Mouse (Mus musculus) testis, adult 2 months (tissue): ENCODE results near the gene Trim7. TPM values are rescaled to one million over a fixed set of nuclear protein-coding genes. Genes with fewer than 3 reads are reported as not detected.
A peak's percentile ranks its signal among the peaks of the same experiment; 100 is the strongest.

Experiments used
- H3K27ac ChIP-seq: fragments of 200-500 bp; 2 replicates; pipeline ENCODE4 v1.5.1; 2012; ENCODE audit warnings: low read depth, low read length; ENCODE audit not compliant: control insufficient read depth, insufficient read depth
- H3K27me3 ChIP-seq: fragments of 200-500 bp; 2 replicates; pipeline ENCODE4 v1.6.1; 2012; ENCODE audit warnings: mild to moderate bottlenecking, low read length, moderate library complexity; ENCODE audit not compliant: control insufficient read depth, insufficient read depth
- H3K36me3 ChIP-seq: fragments of 200-500 bp; 2 replicates; pipeline ENCODE4 v1.6.1; 2012; ENCODE audit warnings: mild to moderate bottlenecking, low read length; ENCODE audit not compliant: control insufficient read depth, insufficient read depth
- H3K4me1 ChIP-seq: fragments of 200-500 bp; 2 replicates; pipeline ENCODE4 v1.6.1; 2012; ENCODE audit warnings: low read length; ENCODE audit not compliant: control insufficient read depth, insufficient read depth
- H3K4me3 ChIP-seq: fragments of 200-500 bp; 2 replicates; pipeline ENCODE4 v1.5.1; 2012; ENCODE audit warnings: low read depth, mild to moderate bottlenecking, low read length, moderate library complexity, mixed read lengths; ENCODE audit not compliant: control insufficient read depth
- CTCF ChIP-seq: fragments of 200-500 bp; IDR thresholded peaks from 2 replicates; pipeline ENCODE4 v1.5.1; 2012; ENCODE audit warnings: low read depth, mild to moderate bottlenecking, inconsistent platforms, low read length, moderate library complexity; ENCODE audit not compliant: control insufficient read depth, insufficient read depth, insufficient replicate concordance
- POLR2A ChIP-seq: fragments of 200-500 bp; IDR thresholded peaks from 2 replicates; pipeline ENCODE4 v1.6.1; 2012; ENCODE audit warnings: low read depth, mild to moderate bottlenecking, inconsistent platforms, low read length, moderate library complexity; ENCODE audit not compliant: control insufficient read depth
- polyA plus RNA-seq: library from polyadenylated mRNA; depleted of rRNA; stranded (reverse); fragments of >200 nt; gene quantifications from 2 replicates; pipeline ENCODE4 v1.2.3, GENCODE M21; 2012

Gene Trim7
- polyA plus RNA-seq, 1 experiment: 18.3 TPM

DNA sequence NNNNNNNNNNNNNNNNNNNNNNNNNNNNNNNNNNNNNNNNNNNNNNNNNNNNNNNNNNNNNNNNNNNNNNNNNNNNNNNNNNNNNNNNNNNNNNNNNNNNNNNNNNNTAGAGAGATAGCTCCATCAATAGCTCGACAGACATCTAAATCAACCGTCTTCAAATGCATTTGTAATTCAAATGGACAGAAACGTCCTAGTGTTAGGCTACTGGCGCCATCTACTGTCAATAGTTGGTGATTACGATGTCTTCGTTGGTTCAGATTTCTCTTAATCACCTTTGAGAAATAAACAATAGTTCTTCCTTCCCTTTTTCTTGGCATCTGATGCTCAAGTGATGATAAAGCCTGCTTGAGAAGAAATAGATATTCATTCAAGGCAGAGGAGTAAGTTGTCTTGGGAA is 33.1 kb downstream of the Trim7 start:
- H3K27ac ChIP-seq: no peak overlapping the region
- H3K36me3 ChIP-seq: no peaks in the 10 kb centered on the region
- no peaks in the 10 kb centered on the region for H3K27me3 ChIP-seq
- TF ChIP-seq POLR2A (no peak), CTCF (peak; percentile 26; the same call in 1 of the 2 replicates)
- H3K4me1 ChIP-seq: peaks cover 8% of the 10 kb centered on the region
- H3K4me3 ChIP-seq: no peak overlapping the region

DNA sequence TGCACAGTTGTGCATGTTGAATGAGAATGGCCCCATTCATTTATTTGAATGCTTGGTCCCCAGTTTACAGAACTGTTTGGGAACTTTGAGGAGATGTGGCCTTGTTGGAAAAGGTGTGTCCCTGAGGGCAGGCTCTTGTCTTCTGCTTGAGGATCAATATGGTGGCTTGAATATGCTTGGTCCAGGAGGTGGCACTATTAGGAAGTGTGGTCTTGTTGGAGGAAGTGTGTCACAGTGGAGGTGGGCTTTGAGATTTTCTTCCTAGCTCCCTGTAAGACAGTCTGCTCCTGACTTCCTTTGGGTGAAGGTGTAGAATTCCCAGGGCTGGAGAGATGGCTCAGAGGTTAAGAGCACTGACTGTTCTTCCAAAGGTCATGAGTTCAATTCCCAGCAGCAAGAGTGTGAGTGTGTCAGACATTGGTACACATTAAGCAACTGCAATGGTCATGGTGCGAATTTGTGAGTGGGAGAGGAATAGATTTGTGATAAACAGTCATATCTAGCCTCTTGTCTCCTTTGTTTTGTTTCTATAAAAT is 36.9 kb downstream of the Trim7 start:
- H3K27ac ChIP-seq: no peak overlapping the region
- TF ChIP-seq POLR2A (no peak), CTCF (no peak)
- H3K4me1 ChIP-seq: peaks cover 6% of the 10 kb centered on the region
- H3K36me3 ChIP-seq: no peaks in the 10 kb centered on the region
- H3K4me3 ChIP-seq: no peak overlapping the region
- H3K27me3 ChIP-seq: no peaks in the 10 kb centered on the region

DNA sequence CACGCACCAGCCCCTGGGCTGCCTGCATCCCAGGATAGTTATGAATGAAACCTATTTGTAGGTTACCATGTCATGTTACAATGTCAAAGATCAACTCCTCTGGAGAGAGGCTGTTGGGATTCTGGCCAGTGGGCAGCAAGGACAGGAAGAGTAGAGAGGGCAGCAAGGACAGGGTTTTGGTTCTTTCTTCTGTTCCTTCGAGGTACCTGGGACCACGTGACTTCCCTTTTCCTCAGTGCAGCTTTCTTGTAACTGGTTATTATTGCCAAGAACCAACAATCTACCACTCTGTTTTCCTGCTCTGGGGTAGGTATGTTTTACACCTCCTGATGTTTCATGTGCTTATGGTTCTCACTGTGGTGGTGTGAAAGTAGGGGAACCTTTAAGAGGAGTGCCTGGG is 37.9 kb downstream of the Trim7 start:
- Histone ChIP-seq H3K4me1 (no peaks in the 10 kb centered on the region), H3K4me3 (no peak overlapping the region), H3K27me3 (no peaks in the 10 kb centered on the region), H3K27ac (no peak overlapping the region), H3K36me3 (no peaks in the 10 kb centered on the region)
- no peak for TF ChIP-seq POLR2A
- TF ChIP-seq CTCF: no peak

DNA sequence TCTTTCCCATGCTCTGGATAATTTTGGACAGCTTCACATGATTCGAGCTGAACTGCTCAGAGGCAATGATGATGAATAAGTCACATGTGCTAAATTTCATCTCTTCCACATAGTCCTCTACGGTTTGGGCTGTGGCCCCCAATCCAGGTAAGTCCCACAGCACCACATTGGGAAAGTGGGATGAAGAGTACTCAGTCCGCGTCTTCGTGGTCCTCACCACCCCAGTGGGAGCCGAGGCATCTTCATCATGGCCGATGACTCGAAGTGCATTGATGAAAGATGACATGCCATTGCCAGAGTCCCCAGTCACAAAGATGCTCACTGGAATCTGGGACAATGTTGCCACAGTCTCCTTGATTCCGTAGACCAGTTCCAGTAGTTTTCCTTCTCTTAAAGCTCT is 40.5 kb downstream of the Trim7 start:
- no peaks in the 10 kb centered on the region for H3K36me3 ChIP-seq
- no peak overlapping the region for H3K27ac ChIP-seq
- TF ChIP-seq POLR2A: no peak
- TF ChIP-seq CTCF: no peak
- H3K27me3 ChIP-seq: no peaks in the 10 kb centered on the region
- peaks cover 5% of the 10 kb centered on the region for H3K4me1 ChIP-seq
- no peak overlapping the region for H3K4me3 ChIP-seq

DNA sequence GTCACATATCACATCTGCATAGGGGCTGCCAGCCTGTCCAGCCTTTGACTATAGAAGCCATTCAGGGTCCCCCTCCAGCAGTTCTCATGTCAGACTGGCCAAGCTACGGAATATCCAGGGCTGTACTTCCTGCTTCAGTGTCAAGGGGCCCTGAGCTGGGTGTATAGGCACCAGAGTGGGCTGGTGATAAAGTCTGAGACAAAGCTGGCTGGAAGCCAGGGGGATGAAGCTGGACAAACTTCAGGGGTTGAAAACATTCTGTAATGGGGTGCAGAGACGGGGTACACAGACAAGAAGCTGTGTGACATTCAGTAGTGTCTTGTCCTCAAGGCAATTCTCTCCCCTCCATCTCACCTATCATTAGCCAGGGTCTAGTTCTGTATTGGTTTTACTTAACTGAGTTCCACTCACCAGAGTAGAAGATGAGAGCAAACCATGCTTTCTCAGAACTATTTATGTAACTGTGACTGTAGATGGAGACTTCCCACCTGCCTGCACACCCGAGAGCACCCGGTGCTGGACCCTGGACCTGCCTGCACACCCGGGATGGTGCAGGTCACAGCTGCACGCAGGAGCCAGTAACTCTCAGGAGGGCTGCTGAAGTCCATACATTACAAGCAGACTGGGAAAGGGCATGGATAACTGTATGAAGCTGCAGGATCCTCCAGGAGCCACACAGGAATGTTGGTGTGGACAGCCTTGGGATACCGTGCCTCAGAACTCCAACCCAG is 43.6 kb downstream of the Trim7 start:
- TF ChIP-seq POLR2A (no peak), CTCF (no peak)
- Histone ChIP-seq H3K27ac (no peak overlapping the region), H3K36me3 (no peaks in the 10 kb centered on the region), H3K4me3 (no peak overlapping the region), H3K27me3 (no peaks in the 10 kb centered on the region), H3K4me1 (peaks cover 13% of the 10 kb centered on the region)

DNA sequence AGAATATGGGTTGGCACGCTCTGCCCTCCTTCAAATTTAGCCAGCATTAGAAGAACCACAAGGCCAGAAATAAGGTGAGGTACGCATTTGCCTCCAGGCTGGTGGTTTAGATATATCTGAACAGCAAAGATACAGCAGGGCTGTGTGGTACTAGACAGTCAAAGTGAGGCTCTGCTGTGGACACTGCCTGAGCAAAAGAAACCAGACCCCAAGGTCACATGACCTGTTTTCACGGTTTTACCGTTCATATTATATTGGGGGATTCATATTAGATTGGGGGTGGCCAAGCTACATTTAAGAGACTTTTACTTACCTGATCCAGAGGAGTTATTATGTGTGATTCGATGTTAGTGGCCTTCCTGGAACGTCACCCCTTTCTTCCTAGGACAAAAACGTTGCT is 44.8 kb downstream of the Trim7 start:
- Histone ChIP-seq H3K27ac (peak overlapping the region; percentile 81), H3K36me3 (no peaks in the 10 kb centered on the region), H3K4me1 (peaks cover 13% of the 10 kb centered on the region), H3K4me3 (peak overlapping the region; percentile 71), H3K27me3 (no peaks in the 10 kb centered on the region)
- no peak for TF ChIP-seq POLR2A

DNA sequence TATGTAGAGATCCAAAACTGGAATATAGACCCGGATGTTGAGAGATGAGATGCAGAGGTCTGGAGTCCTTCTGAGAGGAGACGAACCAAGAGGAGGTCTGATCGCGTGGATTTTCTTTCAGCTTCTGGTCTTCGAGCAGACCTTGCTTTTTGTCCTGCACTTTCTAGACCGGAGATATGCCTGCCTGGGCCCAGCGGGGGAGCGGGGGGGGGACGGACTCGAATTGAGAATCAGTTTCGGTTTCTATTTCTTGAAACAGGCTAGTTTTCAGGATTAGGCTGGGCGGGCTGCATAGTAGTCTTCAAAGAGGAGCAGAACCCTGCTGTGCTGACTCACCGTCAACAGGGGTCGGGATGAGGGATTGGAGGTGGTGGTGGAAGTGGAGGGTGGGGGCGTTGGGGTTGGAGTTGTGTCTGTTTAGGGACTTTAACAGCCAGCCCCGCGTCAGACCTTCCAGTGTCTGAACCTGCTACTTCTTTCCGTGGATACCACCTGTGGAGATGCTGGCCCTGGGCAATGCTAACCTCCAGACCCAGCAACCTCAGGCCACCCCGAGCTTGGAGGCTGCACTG is 45.3 kb downstream of the Trim7 start, which contains the start of gene Irgm1:
Irgm1 (minus strand) TSS at position 483 of the 572 bp plus-strand sequence.
- H3K4me3 ChIP-seq: peak within 1 kb of the TSS; percentile 71
- no peaks in the 10 kb centered on the region for H3K36me3 ChIP-seq
- TF ChIP-seq CTCF (no peak), POLR2A (0 out of 2 replicates have a peak, but pooled peaks have one; percentile 25)
- H3K27ac ChIP-seq: peak within 1 kb of the TSS; percentile 81
- peaks cover 13% of the 10 kb centered on the region for H3K4me1 ChIP-seq
- no peaks in the 10 kb centered on the region for H3K27me3 ChIP-seq
